Mouse (Mus musculus) testis, adult 2 months (tissue): ENCODE results near the gene Rabgef1.

Experiments
- CTCF ChIP-seq: fragments of 200-500 bp; IDR thresholded peaks from 2 replicates; pipeline ENCODE4 v1.5.1; 2012; ENCODE audit warnings: low read depth, mild to moderate bottlenecking, inconsistent platforms, low read length, moderate library complexity; ENCODE audit not compliant: control insufficient read depth, insufficient read depth, insufficient replicate concordance
- POLR2A ChIP-seq: fragments of 200-500 bp; IDR thresholded peaks from 2 replicates; pipeline ENCODE4 v1.6.1; 2012; ENCODE audit warnings: low read depth, mild to moderate bottlenecking, inconsistent platforms, low read length, moderate library complexity; ENCODE audit not compliant: control insufficient read depth

DNA sequence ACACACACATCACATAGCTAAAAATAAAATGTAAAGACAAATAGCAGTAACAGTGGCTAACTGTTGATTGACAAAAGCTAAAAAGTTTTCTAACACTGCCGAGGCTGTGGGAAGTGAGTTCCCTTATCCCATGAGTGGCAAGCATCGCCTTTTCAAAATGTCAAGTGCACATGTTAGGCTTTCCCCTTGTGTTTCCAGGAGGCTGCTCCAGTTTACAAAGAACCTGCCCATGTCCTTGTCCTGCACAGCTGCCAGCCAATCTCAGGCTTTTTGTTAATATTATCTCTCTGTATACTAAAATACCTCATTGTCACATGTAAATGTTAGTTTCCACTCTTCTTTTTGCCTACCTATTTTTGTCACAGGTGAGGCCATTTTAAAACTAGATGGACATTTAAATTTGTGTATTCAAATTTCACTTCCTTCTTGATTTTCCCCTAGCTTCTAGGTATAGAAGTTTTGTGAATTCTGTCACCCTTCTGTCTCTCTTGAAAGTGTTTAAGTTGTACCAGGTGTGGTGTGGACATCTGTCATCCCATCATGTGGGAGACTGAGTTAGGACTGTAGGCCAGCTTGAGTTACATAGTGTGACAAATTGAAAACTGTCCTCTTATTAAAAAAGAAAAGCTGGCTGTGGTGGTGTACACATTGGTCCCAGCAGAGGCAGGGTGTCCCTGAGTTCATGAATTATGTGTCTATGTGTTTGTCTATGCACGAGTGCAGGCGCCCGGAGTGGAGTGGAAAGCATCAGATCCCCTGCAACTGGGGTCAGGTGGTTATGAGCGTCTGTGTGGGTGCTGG lies 10.3 kb downstream of the Rabgef1 start:
- no peak for TF ChIP-seq POLR2A
- no peak for TF ChIP-seq CTCF
